In genomic region chr2:125292616-125293015, GRCm38 (mm10) we compare ENCODE assay signal across 19 mouse cellular contexts.
"Had no signal": no experiment of that assay in that cellular context is flagged by ENCODE, and none has a peak within 500 bp of the region (broad histone marks: within the 10 kb centered on the region; RNA-seq: fewer than 3 reads in every experiment).

No protein-coding gene starts in this region.

- H3K36me3 ChIP-seq: lung, embryonic 15.5 days; midbrain, embryonic 12.5 days; midbrain, embryonic 15.5 days; neural tube, embryonic 12.5 days had no signal

- H3K9me3 ChIP-seq: lung, embryonic 15.5 days; megakaryocyte, embryonic 14.5 days; midbrain, embryonic 12.5 days; midbrain, embryonic 15.5 days; neural tube, embryonic 12.5 days had no signal

- H3K4me3 ChIP-seq: lung, embryonic 15.5 days; megakaryocyte, embryonic 14.5 days; midbrain, embryonic 12.5 days; midbrain, embryonic 15.5 days; neural tube, embryonic 12.5 days had no signal

- H3K27me3 ChIP-seq: lung, embryonic 15.5 days; midbrain, embryonic 12.5 days; midbrain, embryonic 15.5 days; neural tube, embryonic 12.5 days had no signal

- H3K9ac ChIP-seq: liver, postnatal 0 days; lung, embryonic 15.5 days; midbrain, embryonic 12.5 days; midbrain, embryonic 15.5 days; neural tube, embryonic 12.5 days had no signal

- ATAC-seq: liver, postnatal 0 days; lung, postnatal 0 days; midbrain, embryonic 15.5 days had no signal

- H3K4me2 ChIP-seq: lung, embryonic 15.5 days; midbrain, embryonic 12.5 days; midbrain, embryonic 15.5 days; neural tube, embryonic 12.5 days had no signal

- H3K4me1 ChIP-seq: megakaryocyte, embryonic 14.5 days; midbrain, embryonic 12.5 days; midbrain, embryonic 15.5 days; neural tube, embryonic 12.5 days had no signal

- DNase-seq: liver, postnatal 0 days; lung, adult 2 months; lung, postnatal 14 days; lung, postnatal 36 days; retina, postnatal 1 day; right cerebral cortex, adult 18-20 months; right cerebral cortex, postnatal 25 days; right cerebral cortex, postnatal 4 days; spleen, adult 18-20 months; thymus, adult 18-20 months; thymus, postnatal 14 days; thymus, postnatal 36 days had no signal

- H3K27ac ChIP-seq: lung, embryonic 15.5 days; macrophage; midbrain, embryonic 12.5 days; midbrain, embryonic 15.5 days; neural tube, embryonic 12.5 days had no signal
